Mouse (Mus musculus): ENCODE data around the gene F3. TPM values are rescaled to one million over a fixed set of nuclear protein-coding genes. Genes with fewer than 3 reads are reported as not detected.

F3 gene
- not detected for polyA plus RNA-seq (2017; shearing (Covaris generic))

DNA sequence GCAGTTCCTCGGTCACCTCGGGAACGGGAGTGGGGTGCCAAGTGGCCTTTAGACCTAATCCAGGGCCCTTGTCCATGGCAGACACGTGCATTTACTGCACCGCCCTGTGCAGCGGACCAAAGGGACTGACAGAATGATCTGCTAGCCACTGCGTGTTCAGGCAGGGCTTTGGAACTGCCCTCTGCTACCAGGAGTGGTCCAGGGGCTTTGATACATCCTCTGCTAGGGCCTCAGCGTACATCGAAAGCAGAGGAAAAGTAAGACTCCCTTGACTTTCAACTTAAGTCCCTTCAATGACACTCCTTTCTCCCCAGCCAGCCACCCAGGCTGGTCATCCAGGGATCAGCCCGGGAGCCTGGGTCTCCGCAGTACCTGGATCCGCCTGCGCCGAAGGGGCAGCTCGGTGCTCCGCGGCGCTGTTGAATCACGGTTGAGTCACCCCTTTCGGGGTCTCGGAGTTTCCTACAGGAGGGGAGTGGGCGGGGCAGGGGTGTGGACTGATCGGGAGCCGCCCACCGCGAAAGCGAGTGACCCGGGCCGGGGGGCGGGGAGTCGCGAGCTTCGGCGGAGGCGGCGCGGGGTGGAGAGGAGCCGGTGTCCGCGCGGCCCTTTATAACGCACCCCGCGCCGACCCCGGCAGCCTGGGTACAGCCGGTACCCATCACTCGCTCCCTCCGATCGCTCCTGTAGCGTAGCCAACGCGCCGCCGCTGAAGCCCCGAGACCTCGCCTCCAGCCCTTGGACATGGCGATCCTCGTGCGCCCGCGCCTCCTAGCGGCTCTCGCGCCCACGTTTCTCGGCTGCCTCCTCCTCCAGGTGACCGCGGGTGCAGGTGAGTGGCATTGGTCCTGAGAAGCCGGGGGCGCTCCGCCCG lies at the start of gene F3:
F3 (plus strand) TSS at position 567 of the 874 bp plus-strand sequence.

Other genes starting within 250 kb of the F3 start
- under 1 TPM in 1 of 2 experiments, not detected in 1; 0.16 TPM for gene Slc44a3, start 191.1 kb upstream of the F3 start, polyA plus RNA-seq (2017; shearing (Covaris generic))
- not detected for gene 4930432M17Rik, start 52.8 kb upstream of the F3 start, polyA plus RNA-seq (2017; shearing (Covaris generic))
- 10 to 100 TPM in 1 of 2 experiments, 1 to 10 TPM in 1; 9.1 to 18.4 TPM for gene Abcd3, start 91.8 kb downstream of the F3 start, polyA plus RNA-seq (2017; shearing (Covaris generic))
- gene Arhgap29, start 229.0 kb downstream of the F3 start, polyA plus RNA-seq (2017; shearing (Covaris generic)) = 1 to 10 TPM in 1 of 2 experiments, under 1 TPM in 1; 0.08 to 1.4 TPM

All from activated CD4-positive, CD25-positive, alpha-beta regulatory T cell (primary cell).